Comparison of ENCODE assay signal across 28 mouse cellular contexts in genomic region chr7:143629501-143629900, GRCm38 (mm10). TPM values are rescaled to one million over a fixed set of nuclear protein-coding genes. Genes with fewer than 3 reads are reported as not detected.
DNase-seq lines count a peak whose midpoint lies in the region; ATAC-seq lines count a peak whose summit lies in the region.
"Had no signal": no experiment of that assay in that cellular context is flagged by ENCODE, and none has a peak within 500 bp of the region (broad histone marks: within the 10 kb centered on the region; RNA-seq: fewer than 3 reads in every experiment).

No protein-coding gene starts in this region.

- WGBS in midbrain, embryonic 14.5 days, result 84% methylated on average over 1 of the region's 1 CpGs

- DNase-seq in 3T3-L1 (ENCODE audit: low read depth, low spot score), result peak; percentile 60
- peak; percentile 68 for DNase-seq in 416B (ENCODE audit: low read depth)
- peak; percentile 62 for DNase-seq in T-cell, adult 2 months (ENCODE audit: low spot score)
- no peak for DNase-seq in midbrain, embryonic 14.5 days
- DNase-seq in heart, postnatal 10 days, result no peak
- no peak for DNase-seq in layer of hippocampus, adult 8-10 months (ENCODE audit: low spot score in 2 of 2)
- DNase-seq: adrenal gland, postnatal 36 days; cerebellum, adult 11 months; cerebellum, adult 9-11 months; forebrain, postnatal 0 days; gastrocnemius, postnatal 25 days; heart, adult 2 months; kidney, adult 18-20 months; kidney, postnatal 4 days; layer of hippocampus, adult 9-11 months; liver, embryonic 13.5 days; lung, embryonic 14.5 days; lung, postnatal 4 days; right cerebral cortex, postnatal 4 days had no signal

- H3K9me3 ChIP-seq in midbrain, embryonic 14.5 days (ENCODE audit: control insufficient read depth, low read length), result no peaks in the 10 kb centered on the region
- H3K9me3 ChIP-seq: liver, embryonic 13.5 days; midbrain, embryonic 10.5 days had no signal

- no peaks in the 10 kb centered on the region for H3K4me1 ChIP-seq in midbrain, embryonic 14.5 days (ENCODE audit: control insufficient read depth, insufficient read depth, low read length)
- H3K4me1 ChIP-seq: embryonic facial prominence, embryonic 10.5 days; heart, embryonic 13.5 days; hindbrain, embryonic 12.5 days; liver, embryonic 13.5 days; midbrain, embryonic 10.5 days; neural tube, embryonic 12.5 days had no signal

- no peaks in the 10 kb centered on the region for H3K36me3 ChIP-seq in midbrain, embryonic 14.5 days (ENCODE audit: control insufficient read depth, insufficient read depth, low read length)
- H3K36me3 ChIP-seq: embryonic facial prominence, embryonic 10.5 days; heart, embryonic 13.5 days; hindbrain, embryonic 12.5 days; liver, embryonic 13.5 days; midbrain, embryonic 10.5 days; neural tube, embryonic 12.5 days had no signal

- no peak overlapping the region for H3K4me3 ChIP-seq in midbrain, embryonic 14.5 days (replicated peaks; ENCODE audit: low read depth, low read length)
- H3K4me3 ChIP-seq: embryonic facial prominence, embryonic 10.5 days; heart, adult 2 months; heart, embryonic 13.5 days; hindbrain, embryonic 12.5 days; left cerebral cortex, adult 2 months; liver, embryonic 13.5 days; midbrain, embryonic 10.5 days; neural tube, embryonic 12.5 days had no signal

- H3K4me2 ChIP-seq in midbrain, embryonic 14.5 days (ENCODE audit: low read length), result no peak overlapping the region
- H3K4me2 ChIP-seq: heart, embryonic 13.5 days; hindbrain, embryonic 12.5 days; liver, embryonic 13.5 days; lung, embryonic 14.5 days; neural tube, embryonic 12.5 days had no signal

- intact Hi-C loops in heart, postnatal 10 days (cut with DNase I), result no loop called here

- no peak overlapping the region for H3K9ac ChIP-seq in midbrain, embryonic 14.5 days (replicated peaks; ENCODE audit: low read length)
- H3K9ac ChIP-seq: forebrain, postnatal 0 days; heart, embryonic 13.5 days; hindbrain, embryonic 12.5 days; liver, embryonic 13.5 days; lung, embryonic 14.5 days; neural tube, embryonic 12.5 days had no signal

- H3K27me3 ChIP-seq in midbrain, embryonic 14.5 days (ENCODE audit: control insufficient read depth, insufficient read depth, low read length), result no peaks in the 10 kb centered on the region
- H3K27me3 ChIP-seq: heart, embryonic 13.5 days; hindbrain, embryonic 12.5 days; liver, embryonic 13.5 days; neural tube, embryonic 12.5 days had no signal

- ATAC-seq in megakaryocyte, adult 5-6 weeks (ENCODE audit: poor library complexity, severe bottlenecking), result 0 out of 2 replicates have a peak, but pooled peaks have one; percentile 11
- no peak for ATAC-seq in midbrain, embryonic 14.5 days (ENCODE audit: low FRiP score, low TSS enrichment)
- ATAC-seq: forebrain, postnatal 0 days had no signal

- H3K27ac ChIP-seq in midbrain, embryonic 14.5 days (replicated peaks; ENCODE audit: low read depth, low read length), result no peak overlapping the region
- H3K27ac ChIP-seq: embryonic facial prominence, embryonic 10.5 days; heart, adult 2 months; heart, embryonic 13.5 days; hindbrain, embryonic 12.5 days; left cerebral cortex, adult 2 months; liver, embryonic 13.5 days; midbrain, embryonic 10.5 days; neural tube, embryonic 12.5 days had no signal

RNA-seq across cellular contexts. Expression of gene Tnfrsf26, which starts 1.0 kb away (rescaled TPM):
- 5.7 and 8.4 TPM in 2 replicates for total RNA-seq in megakaryocyte, adult 5-6 weeks (2015)
- 4.5 and 5.4 TPM in 2 replicates for total RNA-seq in megakaryocyte, adult 5-6 weeks (2017)
- 0.09 and 0.21 TPM in 2 replicates for polyA plus RNA-seq in midbrain, embryonic 14.5 days (2014; fragmentation: Nextera tagmentation; extraction: Ambion mirVana)
- 1 to 10 TPM; 1.0 to 1.1 TPM for total RNA-seq in heart, postnatal 10 days (2021)
- total RNA-seq in layer of hippocampus, adult 8-10 months (2022), result under 1 TPM in 2 of 4 experiments, not detected in 2; 0.16 to 0.32 TPM
- total RNA-seq: left cerebral cortex, adult 2 months had no signal

RNA-seq across cellular contexts. Expression of gene Tnfrsf22, which starts 20.0 kb away (rescaled TPM):
- total RNA-seq in megakaryocyte, adult 5-6 weeks (2015), result 2.1 and 3.5 TPM in 2 replicates
- total RNA-seq in megakaryocyte, adult 5-6 weeks (2017), result 1.7 and 3.5 TPM in 2 replicates
- polyA plus RNA-seq in midbrain, embryonic 14.5 days (2014; fragmentation: Nextera tagmentation; extraction: Ambion mirVana), result 4.3 and 5.5 TPM in 2 replicates
- total RNA-seq in heart, postnatal 10 days (2021), result 1 to 10 TPM; 2.5 to 3.2 TPM
- total RNA-seq in layer of hippocampus, adult 8-10 months (2022), result 1 to 10 TPM; 1.7 to 2.6 (median 2.2) TPM

RNA-seq across cellular contexts. Expression of gene Cars, which starts 29.6 kb away (rescaled TPM):
- 27.5 and 31.5 TPM in 2 replicates for total RNA-seq in megakaryocyte, adult 5-6 weeks (2015)
- 39.8 and 45.1 TPM in 2 replicates for total RNA-seq in megakaryocyte, adult 5-6 weeks (2017)
- 53.1 and 64.9 TPM in 2 replicates for polyA plus RNA-seq in midbrain, embryonic 14.5 days (2014; fragmentation: Nextera tagmentation; extraction: Ambion mirVana)
- 10 to 100 TPM; 20.3 to 26.8 TPM for total RNA-seq in heart, postnatal 10 days (2021)
- 10 to 100 TPM; 48.3 to 57.0 (median 53.5) TPM for total RNA-seq in layer of hippocampus, adult 8-10 months (2022)

RNA-seq across cellular contexts. Expression of gene Tnfrsf23, which starts 56.2 kb away (rescaled TPM):
- 4.9 and 6.3 TPM in 2 replicates for total RNA-seq in megakaryocyte, adult 5-6 weeks (2015)
- total RNA-seq in megakaryocyte, adult 5-6 weeks (2017), result 2.2 and 4.3 TPM in 2 replicates
- polyA plus RNA-seq in midbrain, embryonic 14.5 days (2014; fragmentation: Nextera tagmentation; extraction: Ambion mirVana), result 0.75 and 1.2 TPM in 2 replicates
- total RNA-seq in heart, postnatal 10 days (2021), result 1 to 10 TPM; 2.4 to 2.6 TPM
- total RNA-seq in layer of hippocampus, adult 8-10 months (2022), result 1 to 10 TPM; 1.3 to 2.7 (median 2.0) TPM
- total RNA-seq: MEL; monocyte, adult 5-6 weeks had no signal

Comparison
In these comparisons a context has a peak if more than half of its experiments do, and no peak if none do; other contexts are left out.
1. DNase-seq: peak in 3T3-L1 (single experiment), 416B (single experiment) and T-cell, adult 2 months (single experiment); none in midbrain, embryonic 14.5 days (single experiment), heart, postnatal 10 days (0 of 2) and layer of hippocampus, adult 8-10 months (0 of 2).